Mouse (Mus musculus) MEL (cell line): ENCODE data around the gene Hhex. TPM values are rescaled to one million over a fixed set of nuclear protein-coding genes. Genes with fewer than 3 reads are reported as not detected.

Experiments used
- DNase-seq: peaks from one replicate; pipeline ENCODE4 v3.0.0; 2011; ENCODE audit warnings: low read depth, low spot score
- H3K27ac ChIP-seq: 2 replicates; pipeline ENCODE4 v1.5.1; 2012; ENCODE audit warnings: low read depth, mild to moderate bottlenecking, control low read depth, low read length, moderate library complexity; ENCODE audit not compliant: control insufficient read depth
- H3K27me3 ChIP-seq, 2 experiments: fragments of 150-350 bp in 1 of 2; sonication (generic) in 1 of 2; 2 replicates each; pipeline ENCODE4 v1.6.1; 2012; ENCODE audit warnings: low read length in 2 of 2, mild to moderate bottlenecking in 2 of 2, improper control_type of control experiment in 1 of 2, moderate library complexity in 1 of 2; ENCODE audit not compliant: insufficient read depth in 2 of 2, control insufficient read depth in 1 of 2
- H3K36me3 ChIP-seq, 2 experiments: 2 replicates each; pipeline ENCODE4 v1.6.1; 2012 to 2014; ENCODE audit warnings: low read length in 2 of 2, improper control_type of control experiment in 1 of 2, inconsistent platforms in 1 of 2, mild to moderate bottlenecking in 1 of 2; ENCODE audit not compliant: insufficient read depth in 2 of 2, control insufficient read depth in 1 of 2
- H3K4me1 ChIP-seq, 2 experiments: fragments of 150-350 bp in 1 of 2; sonication (generic) in 1 of 2; 2 replicates each; pipeline ENCODE4 v1.6.1; 2012; ENCODE audit warnings: low read length in 2 of 2, improper control_type of control experiment in 1 of 2, mild to moderate bottlenecking in 1 of 2; ENCODE audit not compliant: insufficient read depth in 2 of 2, control insufficient read depth in 1 of 2
- H3K4me3 ChIP-seq, 2 experiments: fragments of 150-350 bp in 1 of 2; sonication (generic) in 1 of 2; 2 replicates each; pipeline ENCODE4 v1.5.1; 2012; ENCODE audit warnings: low read depth in 2 of 2, low read length in 2 of 2, mild to moderate bottlenecking in 2 of 2, moderate library complexity in 2 of 2, control low read depth in 1 of 2, improper control_type of control experiment in 1 of 2; ENCODE audit not compliant: control insufficient read depth in 1 of 2, insufficient read depth in 1 of 2
- H3K79me2 ChIP-seq: 2 replicates; pipeline ENCODE4 v1.6.1; 2012; ENCODE audit warnings: mild to moderate bottlenecking, low read length, moderate library complexity; ENCODE audit not compliant: control insufficient read depth, poor library complexity, insufficient read depth
- H3K9ac ChIP-seq: 2 replicates; pipeline ENCODE4 v1.6.1; 2012; ENCODE audit warnings: low read depth, mild to moderate bottlenecking, control low read depth, low read length, moderate library complexity; ENCODE audit not compliant: control insufficient read depth, poor library complexity, severe bottlenecking
- H3K9me3 ChIP-seq: fragments of 150-350 bp; sonication (generic); replicated peaks from 2 replicates; pipeline ENCODE4 v1.6.1; 2012; ENCODE audit warnings: mild to moderate bottlenecking, low read length, improper control_type of control experiment, moderate library complexity; ENCODE audit not compliant: insufficient read depth
- CHD1 ChIP-seq: IDR thresholded peaks from 2 replicates; pipeline ENCODE4 v1.6.1; 2012; ENCODE audit warnings: low read depth, mild to moderate bottlenecking, inconsistent platforms, low read length, improper control_type of control experiment
- CHD2 ChIP-seq: IDR thresholded peaks from 2 replicates; pipeline ENCODE4 v1.6.1; 2011; ENCODE audit warnings: low read length, improper control_type of control experiment
- E2F4 ChIP-seq: IDR thresholded peaks from 2 replicates; pipeline ENCODE4 v1.6.1; 2011; ENCODE audit warnings: low read depth, low read length, improper control_type of control experiment, borderline replicate concordance
- GABPA ChIP-seq: IDR thresholded peaks from 2 replicates; pipeline ENCODE4 v1.6.1; 2012; ENCODE audit warnings: low read depth, mild to moderate bottlenecking, inconsistent platforms, low read length, improper control_type of control experiment, moderate library complexity
- HCFC1 ChIP-seq: IDR thresholded peaks from 2 replicates; pipeline ENCODE4 v1.6.1; 2012; ENCODE audit warnings: low read depth, mild to moderate bottlenecking, inconsistent platforms, low read length, improper control_type of control experiment, moderate library complexity
- JUND ChIP-seq: IDR thresholded peaks from 2 replicates; pipeline ENCODE4 v1.6.1; 2011; ENCODE audit warnings: low read depth, mild to moderate bottlenecking, improper control_type of control experiment, low read length
- MAFK ChIP-seq: IDR thresholded peaks from 2 replicates; pipeline ENCODE4 v1.6.1; 2011; ENCODE audit warnings: low read depth, mild to moderate bottlenecking, low read length, improper control_type of control experiment, borderline replicate concordance
- MXI1 ChIP-seq: IDR thresholded peaks from 2 replicates; pipeline ENCODE4 v1.6.1; 2011; ENCODE audit warnings: mild to moderate bottlenecking, low read depth, low read length, improper control_type of control experiment
- MYB ChIP-seq: IDR thresholded peaks from 2 replicates; pipeline ENCODE4 v1.6.1; 2011; ENCODE audit warnings: mild to moderate bottlenecking, low read depth, low read length, improper control_type of control experiment
- NELFE ChIP-seq: IDR thresholded peaks from 2 replicates; pipeline ENCODE4 v1.6.1; 2011; ENCODE audit warnings: low read depth, low read length, improper control_type of control experiment
- NRF1 ChIP-seq: IDR thresholded peaks from 2 replicates; pipeline ENCODE4 v1.6.1; 2014; ENCODE audit warnings: low read depth, mild to moderate bottlenecking, inconsistent platforms, low read length, improper control_type of control experiment, moderate library complexity; ENCODE audit not compliant: poor library complexity, insufficient read depth, severe bottlenecking
- POLR2A ChIP-seq, 2 experiments: IDR thresholded peaks; 2 replicates each; pipeline ENCODE4 v1.6.1; 2011 to 2012; ENCODE audit warnings: low read length in 2 of 2, mild to moderate bottlenecking in 2 of 2, control low read depth in 1 of 2, improper control_type of control experiment in 1 of 2, low read depth in 1 of 2, moderate library complexity in 1 of 2; ENCODE audit not compliant: control insufficient read depth in 1 of 2, insufficient read depth in 1 of 2, poor library complexity in 1 of 2
- POLR2AphosphoS5 ChIP-seq: IDR thresholded peaks from 2 replicates; pipeline ENCODE4 v1.6.1; 2012; ENCODE audit warnings: low read depth, borderline replicate concordance, mild to moderate bottlenecking, inconsistent platforms, low read length, moderate library complexity, mixed read lengths
- SIN3A ChIP-seq: IDR thresholded peaks from 2 replicates; pipeline ENCODE4 v1.6.1; 2012; ENCODE audit warnings: low read length, improper control_type of control experiment, inconsistent platforms
- SMC3 ChIP-seq: IDR thresholded peaks from 2 replicates; pipeline ENCODE4 v1.6.1; 2011; ENCODE audit warnings: low read depth, low read length, improper control_type of control experiment
- TAL1 ChIP-seq: IDR thresholded peaks from 2 replicates; pipeline ENCODE4 v1.6.1; 2012; ENCODE audit warnings: mild to moderate bottlenecking, inconsistent platforms, low read length, moderate library complexity, mixed read lengths
- TBP ChIP-seq: IDR thresholded peaks from 2 replicates; pipeline ENCODE4 v1.8.0; 2011; ENCODE audit warnings: low read depth, low read length, improper control_type of control experiment
- TCF12 ChIP-seq: IDR thresholded peaks from 2 replicates; pipeline ENCODE4 v1.6.1; 2014; ENCODE audit warnings: low read depth, mild to moderate bottlenecking, inconsistent platforms, low read length, improper control_type of control experiment, moderate library complexity
- ZC3H11A ChIP-seq: IDR thresholded peaks from 2 replicates; pipeline ENCODE4 v1.6.1; 2012; ENCODE audit warnings: low read depth, mild to moderate bottlenecking, inconsistent platforms, low read length, improper control_type of control experiment
- ZMIZ1 ChIP-seq: IDR thresholded peaks from 2 replicates; pipeline ENCODE4 v1.6.1; 2012; ENCODE audit warnings: low read depth, mild to moderate bottlenecking, inconsistent platforms, low read length, improper control_type of control experiment, moderate library complexity
- ZNF384 ChIP-seq: IDR thresholded peaks from 2 replicates; pipeline ENCODE4 v1.6.1; 2012; ENCODE audit warnings: low read depth, mild to moderate bottlenecking, inconsistent platforms, low read length, improper control_type of control experiment
- polyA plus RNA-seq, 2 experiments: library from polyadenylated mRNA; stranded (reverse) in 1 of 2; unstranded in 1 of 2; fragments of >175 nt in 1 of 2; fragments of >200 nt in 1 of 2; gene quantifications; 2 replicates each; pipeline versions ENCODE4 v1.2.1 to v1.2.4; 2012; ENCODE audit warnings: low replicate concordance in 2 of 2, low read depth in 1 of 2; ENCODE audit not compliant: insufficient read length in 2 of 2, insufficient read depth in 1 of 2, missing spikeins in 1 of 2
- total RNA-seq: library from RNA; depleted of rRNA; stranded (reverse); fragments of 300-350 nt; gene quantifications from 2 replicates; pipeline ENCODE4 v1.2.3, GENCODE M21; 2012

Gene Hhex
- total and polyA plus RNA-seq, 3 experiments: not detected

- Histone ChIP-seq H3K79me2 (no peaks in the 10 kb centered on the region), H3K4me3 (no peak overlapping the region), H3K27me3 (no peaks in the 10 kb centered on the region), H3K4me1 (no peaks in the 10 kb centered on the region), H3K36me3 (no peaks in the 10 kb centered on the region), H3K27ac (no peak overlapping the region), H3K9ac (no peak overlapping the region), H3K9me3 (no peaks in the 10 kb centered on the region)
- 0 out of 2 replicates have a peak, but pooled peaks have one; percentile 14 for TF ChIP-seq TBP
- no peak for TF ChIP-seq CHD2
- DNase-seq: no peak
Measured at GRCm38 (mm10) chr19:37466978-37467377, 32.4 kb downstream of the Hhex start.

GRCm38 (mm10) chr19:37468841-37469566, 34.4 kb downstream of the Hhex start:
- H3K79me2 ChIP-seq: no peaks in the 10 kb centered on the region
- H3K4me1 ChIP-seq: no peaks in the 10 kb centered on the region
- TF ChIP-seq ZMIZ1 (no peak), MYB (0 out of 2 replicates have a peak, but pooled peaks have one; percentile 15)
- H3K4me3 ChIP-seq: no peak overlapping the region
- H3K27ac ChIP-seq: no peak overlapping the region
- no peak overlapping the region for H3K9ac ChIP-seq
- H3K27me3 ChIP-seq: no peaks in the 10 kb centered on the region
- no peaks in the 10 kb centered on the region for H3K9me3 ChIP-seq
- H3K36me3 ChIP-seq: no peaks in the 10 kb centered on the region
- DNase-seq: no peak

GRCm38 (mm10) chr19:37471680-37472079, 37.1 kb downstream of the Hhex start:
- H3K4me3 ChIP-seq: no peak overlapping the region
- H3K9me3 ChIP-seq: no peaks in the 10 kb centered on the region
- no peaks in the 10 kb centered on the region for H3K79me2 ChIP-seq
- no peak overlapping the region for H3K27ac ChIP-seq
- no peaks in the 10 kb centered on the region for H3K4me1 ChIP-seq
- H3K9ac ChIP-seq: no peak overlapping the region
- TF ChIP-seq MAFK: no peak
- no peak for TF ChIP-seq ZNF384
- no peak for TF ChIP-seq E2F4
- TF ChIP-seq POLR2A (IDR thresholded peaks at IDR 0.05; ENCODE audit: control insufficient read depth in 1 of 2, insufficient read depth in 1 of 2, low read depth in 1 of 2, low read length in 2 of 2, poor library complexity in 1 of 2): no peak
- no peak for TF ChIP-seq GABPA
- no peak for TF ChIP-seq SMC3
- TF ChIP-seq TBP: no peak
- no peak for TF ChIP-seq MXI1
- no peak for TF ChIP-seq TCF12
- TF ChIP-seq JUND: no peak
- TF ChIP-seq NELFE: no peak
- TF ChIP-seq POLR2AphosphoS5: no peak
- TF ChIP-seq CHD1: no peak
- no peak for TF ChIP-seq TAL1
- no peak for TF ChIP-seq ZC3H11A
- TF ChIP-seq SIN3A: no peak
- TF ChIP-seq NRF1: no peak
- TF ChIP-seq HCFC1: no peak
- no peaks in the 10 kb centered on the region for H3K36me3 ChIP-seq
- no peak for DNase-seq
- no peaks in the 10 kb centered on the region for H3K27me3 ChIP-seq
